Mouse (Mus musculus) urinary bladder, postnatal 36 days (tissue): Measurements from ENCODE around the gene Serf2.

Experiments used
- DNase-seq, 2 experiments: peaks; one replicate each; pipeline ENCODE4 v3.0.0; 2022; ENCODE audit warnings: low spot score in 2 of 2, mixed read lengths in 1 of 2

Serf2 gene

GRCm38 (mm10) chr2:121448739-121449535 is at the start of gene Serf2:
Gene Serf2, plus strand, starts transcription at chr2:121449195.
- peak; percentile 99 to 100 for DNase-seq

- DNase-seq, result no peak
Observed at GRCm38 (mm10) chr2:121403296-121403695, 45.7 kb upstream of the Serf2 start.

GRCm38 (mm10) chr2:121408160-121408559 is 40.8 kb upstream of the Serf2 start:
- DNase-seq, result peak in 1 of 2 experiments; percentile 8

GRCm38 (mm10) chr2:121412843-121413386 is 36.1 kb upstream of the Serf2 start:
- DNase-seq, result peak in 1 of 2 experiments; percentile 2

- peak; percentile 91 to 96 for DNase-seq
Observed at GRCm38 (mm10) chr2:121413387-121414042, 35.5 kb upstream of the Serf2 start, which contains the start of the genes Pdia3 and Catsper2. Gene Pdia3, plus strand, starts transcription at chr2:121413775. Gene Catsper2, minus strand, starts transcription at chr2:121413792.

GRCm38 (mm10) chr2:121414139-121414685 is 34.8 kb upstream of the Serf2 start:
- DNase-seq, result peak in 1 of 2 experiments; percentile 33

- no peak for DNase-seq
Observed at GRCm38 (mm10) chr2:121415103-121415502, 33.9 kb upstream of the Serf2 start.

- DNase-seq, result no peak
Observed at GRCm38 (mm10) chr2:121415591-121415990, 33.4 kb upstream of the Serf2 start.

GRCm38 (mm10) chr2:121416356-121416755 is 32.6 kb upstream of the Serf2 start:
- no peak for DNase-seq

GRCm38 (mm10) chr2:121418476-121418875 is 30.5 kb upstream of the Serf2 start:
- DNase-seq, result no peak

GRCm38 (mm10) chr2:121423166-121423565 is 25.8 kb upstream of the Serf2 start:
- DNase-seq, result no peak

- no peak for DNase-seq
Observed at GRCm38 (mm10) chr2:121425890-121426289, 23.1 kb upstream of the Serf2 start.

GRCm38 (mm10) chr2:121434854-121435253 is 14.1 kb upstream of the Serf2 start:
- DNase-seq, result no peak

GRCm38 (mm10) chr2:121439746-121440145 is 9.2 kb upstream of the Serf2 start:
- DNase-seq, result no peak

- no peak for DNase-seq
Observed at GRCm38 (mm10) chr2:121440834-121441605, 8.0 kb upstream of the Serf2 start.

- no peak for DNase-seq
Observed at GRCm38 (mm10) chr2:121441800-121442199, 7.2 kb upstream of the Serf2 start.

GRCm38 (mm10) chr2:121442259-121443067 is 6.5 kb upstream of the Serf2 start:
- peak; percentile 73 to 76 for DNase-seq

- no peak for DNase-seq
Observed at GRCm38 (mm10) chr2:121443068-121443349, 6.0 kb upstream of the Serf2 start.

- no peak for DNase-seq
Observed at GRCm38 (mm10) chr2:121444178-121444577, 4.8 kb upstream of the Serf2 start, which contains the start of gene Ell3. Gene Ell3, minus strand, starts transcription at chr2:121444278.

GRCm38 (mm10) chr2:121445117-121445516 is 3.9 kb upstream of the Serf2 start:
- no peak for DNase-seq

GRCm38 (mm10) chr2:121446506-121446905 is 2.5 kb upstream of the Serf2 start:
- DNase-seq, result no peak
